26 mouse cellular contexts compared by ENCODE assay signal in genomic region chr10:80975478-80975877, GRCm38 (mm10). TPM values are rescaled to one million over a fixed set of nuclear protein-coding genes. Genes with fewer than 3 reads are reported as not detected.
A peak's percentile ranks its signal among the peaks of the same experiment; 100 is the strongest.
DNase-seq lines count a peak whose midpoint lies in the region; ATAC-seq and TF ChIP-seq lines count a peak whose summit lies in the region.
"Had no signal": no experiment of that assay in that cellular context is flagged by ENCODE, and none has a peak within 500 bp of the region (broad histone marks: within the 10 kb centered on the region; RNA-seq: fewer than 3 reads in every experiment).

No protein-coding gene starts in this region.

- peak; percentile 71 for DNase-seq in intestine, embryonic 14.5 days (ENCODE audit: low spot score)
- peak; percentile 81 for DNase-seq in kidney, adult 11 months
- DNase-seq in large intestine, adult 2 months (ENCODE audit: low read depth, low spot score): peak; percentile 94
- no peak for DNase-seq in forebrain, postnatal 0 days
- DNase-seq in heart, adult 8-10 months (ENCODE audit: low spot score): no peak
- no peak for DNase-seq in thymus, postnatal 36 days
- DNase-seq: adrenal gland, postnatal 10 days; B cell, adult 2 months; cerebellum, adult 9-11 months; gastrocnemius, postnatal 14 days; heart, adult 18-20 months; heart, postnatal 36 days; layer of hippocampus, postnatal 36 days; left cerebral cortex, postnatal 4 days; liver, embryonic 13.5 days; lung, postnatal 10 days; thymus, postnatal 4 days had no signal

- no peak overlapping the region for H3K4me3 ChIP-seq in intestine, embryonic 14.5 days (ENCODE audit: low read depth, low read length)
- no peak overlapping the region for H3K4me3 ChIP-seq in kidney, embryonic 16.5 days (ENCODE audit: low read length)
- no peak overlapping the region for H3K4me3 ChIP-seq in forebrain, postnatal 0 days (ENCODE audit: low read depth, low read length)
- H3K4me3 ChIP-seq: embryonic facial prominence, embryonic 12.5 days; erythroblast, embryonic 14.5 days; forebrain, embryonic 13.5 days; layer of hippocampus, adult 2 months; liver, embryonic 13.5 days; midbrain, embryonic 13.5 days had no signal

- no peaks in the 10 kb centered on the region for H3K27me3 ChIP-seq in intestine, embryonic 14.5 days (replicated peaks; ENCODE audit: control insufficient read depth, insufficient read depth, low read length)
- H3K27me3 ChIP-seq in kidney, embryonic 16.5 days (ENCODE audit: insufficient read depth, low read length): no peaks in the 10 kb centered on the region
- no peaks in the 10 kb centered on the region for H3K27me3 ChIP-seq in forebrain, postnatal 0 days (ENCODE audit: insufficient read depth, low read length)
- H3K27me3 ChIP-seq: embryonic facial prominence, embryonic 12.5 days; forebrain, embryonic 13.5 days; liver, embryonic 13.5 days; midbrain, embryonic 13.5 days had no signal

- H3K9ac ChIP-seq in intestine, embryonic 14.5 days (ENCODE audit: low read length): no peak overlapping the region
- no peak overlapping the region for H3K9ac ChIP-seq in kidney, embryonic 16.5 days (replicated peaks; ENCODE audit: low read length)
- H3K9ac ChIP-seq in forebrain, postnatal 0 days: no peak overlapping the region
- H3K9ac ChIP-seq: embryonic facial prominence, embryonic 12.5 days; forebrain, embryonic 13.5 days; hindbrain, embryonic 14.5 days; liver, embryonic 13.5 days; midbrain, embryonic 13.5 days had no signal

- TF ChIP-seq CTCF in forebrain, postnatal 0 days (IDR thresholded peaks at IDR 0.05; ENCODE audit: low read depth): no peak

- H3K4me2 ChIP-seq in intestine, embryonic 14.5 days (ENCODE audit: low read length): no peak overlapping the region
- H3K4me2 ChIP-seq in kidney, embryonic 16.5 days (replicated peaks; ENCODE audit: low read depth, low read length): no peak overlapping the region
- no peak overlapping the region for H3K4me2 ChIP-seq in forebrain, postnatal 0 days (ENCODE audit: low read depth)
- H3K4me2 ChIP-seq: embryonic facial prominence, embryonic 12.5 days; forebrain, embryonic 13.5 days; hindbrain, embryonic 14.5 days; liver, embryonic 13.5 days; midbrain, embryonic 13.5 days had no signal

- H3K27ac ChIP-seq in intestine, embryonic 14.5 days (ENCODE audit: low read depth): no peak overlapping the region; the same call in 1 of the 2 replicates
- H3K27ac ChIP-seq in kidney, embryonic 16.5 days (ENCODE audit: low read length): peak overlapping the region; percentile 29; the same call in 1 of the 2 replicates
- no peak overlapping the region for H3K27ac ChIP-seq in forebrain, postnatal 0 days (ENCODE audit: low read depth, low read length)
- H3K27ac ChIP-seq: embryonic facial prominence, embryonic 12.5 days; forebrain, embryonic 13.5 days; hindbrain, embryonic 14.5 days; layer of hippocampus, adult 2 months; liver, embryonic 13.5 days; midbrain, embryonic 13.5 days had no signal

- peaks cover 4% of the 10 kb centered on the region; the same call in 1 of the 2 replicates for H3K9me3 ChIP-seq in intestine, embryonic 14.5 days (ENCODE audit: control insufficient read depth, low read length)
- 0 out of 2 replicates have a peak, but pooled peaks cover 6% of the 10 kb centered on the region for H3K9me3 ChIP-seq in kidney, embryonic 16.5 days (ENCODE audit: low read length)
- no peaks in the 10 kb centered on the region for H3K9me3 ChIP-seq in forebrain, postnatal 0 days (ENCODE audit: low read length)
- H3K9me3 ChIP-seq: embryonic facial prominence, embryonic 12.5 days; forebrain, embryonic 13.5 days; liver, embryonic 13.5 days had no signal

- peaks cover 22% of the 10 kb centered on the region for H3K4me1 ChIP-seq in intestine, embryonic 14.5 days (replicated peaks; ENCODE audit: control insufficient read depth, insufficient read depth, low read length)
- H3K4me1 ChIP-seq in kidney, embryonic 16.5 days (ENCODE audit: insufficient read depth, low read length): peaks cover 28% of the 10 kb centered on the region
- peaks cover 4% of the 10 kb centered on the region; the same call in 1 of the 2 replicates for H3K4me1 ChIP-seq in forebrain, postnatal 0 days (ENCODE audit: insufficient read depth)

- WGBS in intestine, embryonic 14.5 days: 74% methylated on average over 11 of the region's 11 CpGs
- WGBS in kidney, embryonic 16.5 days: 60% methylated on average over 11 of the region's 11 CpGs
- 32% methylated on average over 11 of the region's 11 CpGs for whole genome bisulfite sequencing in large intestine, adult 2 months
- WGBS in forebrain, postnatal 0 days: 91% methylated on average over 11 of the region's 11 CpGs

- no peaks in the 10 kb centered on the region for H3K36me3 ChIP-seq in intestine, embryonic 14.5 days (ENCODE audit: control insufficient read depth, insufficient read depth, low read length)
- no peaks in the 10 kb centered on the region for H3K36me3 ChIP-seq in kidney, embryonic 16.5 days (ENCODE audit: insufficient read depth, low read length)
- H3K36me3 ChIP-seq in forebrain, postnatal 0 days (ENCODE audit: insufficient read depth): no peaks in the 10 kb centered on the region
- H3K36me3 ChIP-seq: embryonic facial prominence, embryonic 12.5 days; liver, embryonic 13.5 days; midbrain, embryonic 13.5 days had no signal

- peak; percentile 62; the same call in 1 of the 2 replicates for ATAC-seq in intestine, embryonic 14.5 days (replicated peaks; ENCODE audit: low FRiP score, low TSS enrichment, low read depth)
- peak; percentile 65 for ATAC-seq in kidney, embryonic 16.5 days (ENCODE audit: low FRiP score, low TSS enrichment)
- ATAC-seq in forebrain, postnatal 0 days: no peak
- ATAC-seq: forebrain, embryonic 13.5 days; midbrain, embryonic 13.5 days had no signal

RNA-seq across cellular contexts. Expression of gene Gng7, which starts 39.3 kb away (rescaled TPM):
- polyA plus RNA-seq in intestine, embryonic 14.5 days (2014; fragmentation: Nextera tagmentation; extraction: Ambion mirVana): 4.7 and 4.8 TPM in 2 replicates
- polyA plus RNA-seq in kidney, embryonic 16.5 days (2015; fragmentation: Nextera tagmentation; extraction: Ambion mirVana): 6.6 and 6.7 TPM in 2 replicates
- 0.83 and 1.1 TPM in 2 replicates for polyA plus RNA-seq in large intestine, adult 2 months (2012; rRNA removed)
- 64.5 and 91.4 TPM in 2 replicates for total RNA-seq in forebrain, postnatal 0 days (2014; rRNA removed)
- polyA plus RNA-seq in forebrain, postnatal 0 days (2015; fragmentation: Nextera tagmentation; extraction: Ambion mirVana): 76.2 and 85.7 TPM in 2 replicates
- 1 to 10 TPM; 1.0 to 1.7 (median 1.5) TPM for total RNA-seq in heart, adult 8-10 months (2022)
- polyA plus RNA-seq: erythroblast, embryonic 14.5 days had no signal

RNA-seq across cellular contexts. Expression of gene Gadd45b, which starts 45.6 kb away (rescaled TPM):
- 18.2 and 21.2 TPM in 2 replicates for polyA plus RNA-seq in intestine, embryonic 14.5 days (2014; fragmentation: Nextera tagmentation; extraction: Ambion mirVana)
- 22.3 and 24.1 TPM in 2 replicates for polyA plus RNA-seq in kidney, embryonic 16.5 days (2015; fragmentation: Nextera tagmentation; extraction: Ambion mirVana)
- 18.3 and 23.8 TPM in 2 replicates for polyA plus RNA-seq in large intestine, adult 2 months (2012; rRNA removed)
- 5.0 and 5.8 TPM in 2 replicates for total RNA-seq in forebrain, postnatal 0 days (2014; rRNA removed)
- polyA plus RNA-seq in forebrain, postnatal 0 days (2015; fragmentation: Nextera tagmentation; extraction: Ambion mirVana): 6.5 and 7.7 TPM in 2 replicates
- total RNA-seq in heart, adult 8-10 months (2022): 10 to 100 TPM in 2 of 4 experiments, 1 to 10 TPM in 2; 5.0 to 18.1 (median 12.0) TPM

RNA-seq across cellular contexts. Expression of gene Diras1, which starts 50.0 kb away (rescaled TPM):
- 0.65 and 1.0 TPM in 2 replicates for polyA plus RNA-seq in intestine, embryonic 14.5 days (2014; fragmentation: Nextera tagmentation; extraction: Ambion mirVana)
- 0.11 and 0.41 TPM in 2 replicates for polyA plus RNA-seq in kidney, embryonic 16.5 days (2015; fragmentation: Nextera tagmentation; extraction: Ambion mirVana)
- polyA plus RNA-seq in large intestine, adult 2 months (2012; rRNA removed): 0.22 and 0.36 TPM in 2 replicates
- total RNA-seq in forebrain, postnatal 0 days (2014; rRNA removed): 65.4 and 76.0 TPM in 2 replicates
- 66.1 and 70.2 TPM in 2 replicates for polyA plus RNA-seq in forebrain, postnatal 0 days (2015; fragmentation: Nextera tagmentation; extraction: Ambion mirVana)
- total RNA-seq in heart, adult 8-10 months (2022): under 1 TPM in 1 of 4 experiments, not detected in 3; 0.44 TPM
- total RNA-seq: heart, adult 18-20 months; heart, postnatal 36 days; megakaryocyte progenitor cell, adult 5-6 weeks had no signal
- polyA plus RNA-seq: erythroblast, embryonic 14.5 days; heart, embryonic 14.5 days had no signal

RNA-seq across cellular contexts. Expression of gene Lmnb2, which starts 57.4 kb away (rescaled TPM):
- polyA plus RNA-seq in intestine, embryonic 14.5 days (2014; fragmentation: Nextera tagmentation; extraction: Ambion mirVana): 15.5 and 18.3 TPM in 2 replicates
- polyA plus RNA-seq in kidney, embryonic 16.5 days (2015; fragmentation: Nextera tagmentation; extraction: Ambion mirVana): 61.8 and 62.4 TPM in 2 replicates
- 26.1 and 34.1 TPM in 2 replicates for polyA plus RNA-seq in large intestine, adult 2 months (2012; rRNA removed)
- total RNA-seq in forebrain, postnatal 0 days (2014; rRNA removed): 46.1 and 46.5 TPM in 2 replicates
- polyA plus RNA-seq in forebrain, postnatal 0 days (2015; fragmentation: Nextera tagmentation; extraction: Ambion mirVana): 22.1 and 24.5 TPM in 2 replicates
- total RNA-seq in heart, adult 8-10 months (2022): 1 to 10 TPM; 3.5 to 6.3 (median 4.8) TPM

Comparison
In these comparisons a context has a peak if more than half of its experiments do, and no peak if none do; other contexts are left out.
1. DNase-seq: peak in intestine, embryonic 14.5 days (single experiment), kidney, adult 11 months (single experiment) and large intestine, adult 2 months (single experiment); none in forebrain, postnatal 0 days (single experiment), heart, adult 8-10 months (single experiment) and thymus, postnatal 36 days (0 of 2).
2. RNA of gene Gng7, which starts 39.3 kb away (polyA plus RNA-seq): 76.2 to 85.7 TPM in forebrain, postnatal 0 days; 6.6 to 6.7 TPM in kidney, embryonic 16.5 days, 4.7 to 4.8 TPM in intestine, embryonic 14.5 days and 0.83 to 1.1 TPM in large intestine, adult 2 months; every median in the first group is over 10 times any median in the second.
3. RNA of gene Diras1, which starts 50.0 kb away (polyA plus RNA-seq): 66.1 to 70.2 TPM in forebrain, postnatal 0 days; 0.65 to 1.0 TPM in intestine, embryonic 14.5 days, 0.22 to 0.36 TPM in large intestine, adult 2 months and 0.11 to 0.41 TPM in kidney, embryonic 16.5 days; every median in the first group is over 10 times any median in the second.